Mouse (Mus musculus): ENCODE data around the gene Rmnd5a. TPM values are rescaled to one million over a fixed set of nuclear protein-coding genes. Genes with fewer than 3 reads are reported as not detected.

The Rmnd5a gene
- polyA plus RNA-seq, 1 experiment = 70.9 TPM

DNA sequence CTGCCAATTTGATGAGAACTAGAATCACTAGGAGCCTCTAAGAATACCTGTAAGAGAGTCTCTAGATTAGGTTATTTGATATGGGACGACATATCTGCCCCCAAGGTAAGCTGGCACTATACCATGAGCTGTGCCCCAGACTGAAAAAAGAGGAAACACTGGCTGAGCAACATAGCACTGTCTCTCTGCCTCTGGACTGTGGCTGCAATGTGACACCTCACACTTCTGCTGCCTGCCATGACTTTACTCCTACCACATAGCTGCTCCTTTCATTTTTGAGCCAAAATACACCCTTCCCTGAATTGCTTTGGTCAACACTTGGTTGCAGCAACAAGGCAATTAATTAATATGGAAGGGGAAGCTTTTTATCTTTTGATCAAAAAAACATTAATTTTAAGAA lies 4.3 kb upstream of the Rmnd5a start:
- TF ChIP-seq CTCF (IDR thresholded peaks at IDR 0.05; ENCODE audit: extremely low read depth, insufficient read depth, low read length) (no peak), POLR2A (IDR thresholded peaks at IDR 0.05; ENCODE audit: extremely low read depth, insufficient read depth, low read length) (no peak)
- H3K4me3 ChIP-seq (ENCODE audit: insufficient read depth, low read length) = no peak overlapping the region
- no peaks in the 10 kb centered on the region for H3K4me1 ChIP-seq (ENCODE audit: control insufficient read depth, insufficient read depth, low read length)
- no peak overlapping the region for H3K27ac ChIP-seq (ENCODE audit: insufficient read depth, low read length)

DNA sequence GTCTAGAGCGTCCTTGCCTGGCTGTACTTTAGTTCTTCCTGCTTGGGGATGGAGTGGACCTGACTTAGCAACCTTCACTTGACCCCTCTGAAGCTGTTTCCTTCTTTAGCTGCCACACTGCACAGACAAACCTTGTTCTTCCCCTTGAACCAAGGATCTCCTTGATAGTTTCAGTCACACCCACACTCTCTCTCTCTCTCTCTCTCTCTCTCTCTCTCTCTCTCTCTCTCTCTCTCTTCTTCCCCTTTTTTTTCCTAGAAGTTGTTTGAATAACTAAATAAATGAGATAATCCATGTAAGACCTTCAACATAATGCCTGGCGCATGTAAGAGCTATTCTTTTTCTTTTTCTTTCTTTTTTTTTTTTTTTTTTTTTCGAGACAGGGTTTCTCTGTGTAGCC lies 1.7 kb upstream of the Rmnd5a start:
- peaks cover 4% of the 10 kb centered on the region; the same call in 1 of the 2 replicates for H3K4me1 ChIP-seq (ENCODE audit: control insufficient read depth, insufficient read depth, low read length)
- no peak overlapping the region for H3K27ac ChIP-seq (ENCODE audit: insufficient read depth, low read length)
- no peak overlapping the region for H3K4me3 ChIP-seq (ENCODE audit: insufficient read depth, low read length)
- no peak for TF ChIP-seq POLR2A (IDR thresholded peaks at IDR 0.05; ENCODE audit: extremely low read depth, insufficient read depth, low read length)
- TF ChIP-seq CTCF (IDR thresholded peaks at IDR 0.05; ENCODE audit: extremely low read depth, insufficient read depth, low read length) = no peak

DNA sequence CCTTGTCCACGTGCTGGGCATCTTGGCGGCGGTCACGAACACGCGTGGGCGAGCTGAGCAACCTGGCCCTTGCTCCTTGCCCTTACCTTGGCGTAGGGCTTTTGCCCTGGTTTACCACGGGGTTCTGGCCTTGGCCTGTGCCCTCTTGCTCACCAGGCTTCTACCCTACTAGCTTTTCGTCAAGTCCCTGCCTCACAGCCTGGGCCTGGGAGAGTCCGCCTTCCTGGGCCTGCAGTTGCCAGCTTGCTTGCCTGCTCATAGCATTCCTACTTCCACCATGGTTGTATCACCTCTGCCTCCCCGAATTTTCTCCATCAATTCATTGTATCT lies 779 bp upstream of the Rmnd5a start:
- peak overlapping the region; percentile 66 for H3K4me3 ChIP-seq (ENCODE audit: insufficient read depth, low read length)
- H3K27ac ChIP-seq (ENCODE audit: insufficient read depth, low read length) = peak overlapping the region; percentile 96
- H3K4me1 ChIP-seq (ENCODE audit: control insufficient read depth, insufficient read depth, low read length) = peaks cover 4% of the 10 kb centered on the region; the same call in 1 of the 2 replicates
- TF ChIP-seq CTCF (IDR thresholded peaks at IDR 0.05; ENCODE audit: extremely low read depth, insufficient read depth, low read length) (no peak), POLR2A (IDR thresholded peaks at IDR 0.05; ENCODE audit: extremely low read depth, insufficient read depth, low read length) (no peak)

DNA sequence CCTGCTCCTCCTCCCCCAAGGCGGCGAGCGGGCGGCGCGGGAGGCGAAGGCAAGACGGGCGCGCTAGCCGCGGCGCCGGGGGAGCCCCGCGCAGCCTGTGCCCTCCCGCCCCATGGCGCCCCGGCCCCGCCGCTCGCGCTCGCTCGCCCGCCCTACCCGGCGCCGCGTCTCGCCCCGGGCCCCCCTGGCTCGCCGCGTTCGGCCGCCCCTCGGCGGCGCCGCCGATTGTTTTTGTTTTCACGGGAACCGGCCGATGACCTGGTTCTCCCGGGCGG lies 283 bp downstream of the Rmnd5a start:
- H3K4me1 ChIP-seq (ENCODE audit: control insufficient read depth, insufficient read depth, low read length) = peaks cover 4% of the 10 kb centered on the region; the same call in 1 of the 2 replicates
- peak overlapping the region; percentile 78 for H3K27ac ChIP-seq (ENCODE audit: insufficient read depth, low read length)
- H3K4me3 ChIP-seq (ENCODE audit: insufficient read depth, low read length) = peak overlapping the region; percentile 66
- no peak for TF ChIP-seq POLR2A (IDR thresholded peaks at IDR 0.05; ENCODE audit: extremely low read depth, insufficient read depth, low read length)
- TF ChIP-seq CTCF (IDR thresholded peaks at IDR 0.05; ENCODE audit: extremely low read depth, insufficient read depth, low read length) = no peak

DNA sequence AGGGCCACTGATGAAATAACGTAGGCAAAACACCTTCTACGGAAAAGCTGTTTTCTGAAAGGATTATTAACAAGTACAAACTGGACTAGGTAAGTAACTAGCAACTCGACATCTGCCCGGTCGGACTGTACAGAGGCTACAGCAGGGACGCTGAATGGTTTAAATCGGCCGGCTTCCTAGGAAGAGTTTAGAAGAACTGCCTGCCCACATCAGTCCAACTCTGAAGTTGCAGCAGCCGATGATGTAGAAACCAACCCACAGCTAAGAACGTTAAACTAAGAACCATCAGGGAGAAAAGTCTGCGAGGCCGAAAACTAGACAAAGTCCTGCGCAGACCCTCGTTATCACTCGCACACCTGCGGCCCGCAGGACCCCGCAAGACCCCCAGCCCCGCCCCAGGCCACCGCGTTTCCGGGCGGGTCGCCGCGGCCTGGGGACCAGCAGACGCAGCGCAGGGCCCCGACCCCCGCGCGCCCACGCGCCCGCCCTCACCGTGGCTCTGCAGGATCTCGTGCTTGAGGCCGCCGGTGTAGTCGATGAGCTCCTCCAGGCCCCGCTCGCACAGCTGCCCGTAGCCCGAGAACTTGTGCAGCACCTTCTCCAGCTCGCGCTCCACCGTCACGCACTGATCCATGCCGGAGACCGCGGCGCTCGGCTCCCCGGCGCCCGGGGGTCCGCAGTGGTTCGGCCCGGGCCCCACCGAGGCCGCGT lies 776 bp downstream of the Rmnd5a start:
- Histone ChIP-seq H3K4me1 (ENCODE audit: control insufficient read depth, insufficient read depth, low read length) (peaks cover 4% of the 10 kb centered on the region; the same call in 1 of the 2 replicates), H3K27ac (ENCODE audit: insufficient read depth, low read length) (peak overlapping the region; percentile 78), H3K4me3 (ENCODE audit: insufficient read depth, low read length) (peak overlapping the region; percentile 66)
- no peak for TF ChIP-seq POLR2A (IDR thresholded peaks at IDR 0.05; ENCODE audit: extremely low read depth, insufficient read depth, low read length)
- TF ChIP-seq CTCF (IDR thresholded peaks at IDR 0.05; ENCODE audit: extremely low read depth, insufficient read depth, low read length) = no peak

DNA sequence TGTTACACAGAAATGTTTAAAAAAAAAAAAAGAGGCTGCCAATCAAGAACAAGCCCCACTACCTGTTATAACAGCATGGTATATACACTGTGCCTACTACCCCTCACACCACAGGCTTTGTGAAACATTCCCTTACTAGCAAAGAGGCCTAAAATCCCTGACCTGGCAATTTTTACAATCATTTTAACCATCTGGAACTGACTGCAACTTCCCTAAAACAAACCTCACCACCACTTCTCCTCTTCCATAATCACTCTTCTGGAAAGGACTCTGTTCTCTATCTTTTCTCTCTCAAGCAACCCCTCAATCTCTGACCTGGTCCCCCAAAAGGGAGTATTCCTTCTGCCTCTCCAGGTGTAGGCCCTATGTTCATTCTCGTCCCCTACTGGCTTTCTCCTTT lies 2.4 kb downstream of the Rmnd5a start:
- Histone ChIP-seq H3K4me1 (ENCODE audit: control insufficient read depth, insufficient read depth, low read length) (peaks cover 6% of the 10 kb centered on the region), H3K4me3 (ENCODE audit: insufficient read depth, low read length) (no peak overlapping the region; the same call in 1 of the 2 replicates), H3K27ac (ENCODE audit: insufficient read depth, low read length) (no peak overlapping the region)
- TF ChIP-seq CTCF (IDR thresholded peaks at IDR 0.05; ENCODE audit: extremely low read depth, insufficient read depth, low read length) (no peak), POLR2A (IDR thresholded peaks at IDR 0.05; ENCODE audit: extremely low read depth, insufficient read depth, low read length) (no peak)

DNA sequence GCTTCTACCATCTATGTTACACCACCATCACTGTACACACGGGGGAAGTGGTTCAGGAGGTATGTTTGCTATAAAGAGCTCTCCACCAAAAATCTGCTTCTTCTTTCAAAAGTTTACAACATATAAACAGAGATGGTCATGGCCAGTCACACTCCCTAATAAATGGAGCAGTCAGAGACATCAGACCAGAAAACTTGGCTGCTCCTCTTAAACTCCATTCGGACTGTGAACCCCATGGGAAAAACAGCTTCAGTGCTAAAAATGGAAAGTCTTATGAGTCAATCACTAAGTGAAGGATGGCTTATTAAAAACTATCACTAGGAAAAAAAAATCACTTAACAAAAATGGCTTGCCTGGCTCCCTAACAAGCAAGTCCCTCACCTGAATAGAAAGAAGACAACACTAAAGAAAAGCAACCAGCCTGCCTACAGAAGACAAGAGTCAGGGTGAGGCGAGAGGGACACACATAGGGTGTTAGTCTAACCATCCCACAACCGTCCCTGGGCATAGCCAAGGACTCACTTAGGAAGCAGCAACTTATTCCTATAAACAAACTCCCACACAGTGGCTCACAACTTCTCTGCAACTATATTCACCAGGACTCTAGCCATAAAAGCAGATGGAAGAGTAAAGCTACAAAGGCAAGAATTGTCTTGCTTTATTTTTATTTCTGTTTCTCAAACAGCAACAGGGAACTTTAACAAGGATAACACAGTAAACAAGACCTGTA lies 12.3 kb downstream of the Rmnd5a start:
- Histone ChIP-seq H3K4me3 (ENCODE audit: insufficient read depth, low read length) (no peak overlapping the region), H3K27ac (ENCODE audit: insufficient read depth, low read length) (no peak overlapping the region), H3K4me1 (ENCODE audit: control insufficient read depth, insufficient read depth, low read length) (peaks cover 9% of the 10 kb centered on the region)
- TF ChIP-seq CTCF (IDR thresholded peaks at IDR 0.05; ENCODE audit: extremely low read depth, insufficient read depth, low read length) (no peak), POLR2A (IDR thresholded peaks at IDR 0.05; ENCODE audit: extremely low read depth, insufficient read depth, low read length) (no peak)

DNA sequence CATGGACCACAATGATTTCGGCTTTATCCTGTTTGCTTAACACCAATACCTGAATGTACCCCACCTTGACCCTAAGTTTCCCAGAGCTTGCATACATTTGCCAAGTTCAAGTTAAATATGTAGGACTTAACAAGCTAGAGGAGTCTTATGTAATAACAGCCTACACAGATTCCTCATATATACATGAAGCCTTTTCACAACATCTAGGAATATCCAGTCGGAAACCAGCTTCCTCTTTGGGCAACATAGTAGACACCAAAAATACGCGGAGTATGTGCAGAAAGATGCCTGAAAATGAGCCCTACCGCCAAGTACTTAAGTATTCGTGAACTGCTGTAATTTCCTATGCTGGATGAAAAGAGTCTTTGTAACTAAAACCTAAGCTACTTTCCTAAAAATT lies 14.8 kb downstream of the Rmnd5a start:
- no peak for TF ChIP-seq CTCF (IDR thresholded peaks at IDR 0.05; ENCODE audit: extremely low read depth, insufficient read depth, low read length)
- TF ChIP-seq POLR2A (IDR thresholded peaks at IDR 0.05; ENCODE audit: extremely low read depth, insufficient read depth, low read length) = no peak
- Histone ChIP-seq H3K27ac (ENCODE audit: insufficient read depth, low read length) (no peak overlapping the region), H3K4me1 (ENCODE audit: control insufficient read depth, insufficient read depth, low read length) (peaks cover 7% of the 10 kb centered on the region), H3K4me3 (ENCODE audit: insufficient read depth, low read length) (no peak overlapping the region)

DNA sequence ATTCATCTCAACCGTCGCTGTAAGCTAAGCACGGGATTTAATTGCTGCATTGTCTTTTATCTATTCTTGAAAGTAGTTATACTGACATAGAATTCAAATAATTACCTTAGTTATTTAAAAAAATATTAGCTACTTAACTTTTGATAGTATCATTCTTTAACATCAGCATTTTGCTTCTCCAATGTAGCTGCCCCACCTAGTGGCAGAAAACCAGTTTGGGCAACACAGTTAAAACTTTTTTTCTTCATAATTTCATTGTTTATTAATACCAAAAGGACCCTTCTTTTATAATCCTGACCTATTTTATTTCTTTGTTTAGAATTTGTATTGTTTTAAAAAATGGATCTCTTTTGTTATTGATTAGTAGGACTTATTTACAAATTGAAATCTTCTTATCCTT lies 17.3 kb downstream of the Rmnd5a start:
- TF ChIP-seq CTCF (IDR thresholded peaks at IDR 0.05; ENCODE audit: extremely low read depth, insufficient read depth, low read length) (peak; percentile 20; the same call in 1 of the 2 replicates), POLR2A (IDR thresholded peaks at IDR 0.05; ENCODE audit: extremely low read depth, insufficient read depth, low read length) (no peak)
- Histone ChIP-seq H3K4me3 (ENCODE audit: insufficient read depth, low read length) (no peak overlapping the region), H3K27ac (ENCODE audit: insufficient read depth, low read length) (no peak overlapping the region), H3K4me1 (ENCODE audit: control insufficient read depth, insufficient read depth, low read length) (peaks cover 4% of the 10 kb centered on the region)

DNA sequence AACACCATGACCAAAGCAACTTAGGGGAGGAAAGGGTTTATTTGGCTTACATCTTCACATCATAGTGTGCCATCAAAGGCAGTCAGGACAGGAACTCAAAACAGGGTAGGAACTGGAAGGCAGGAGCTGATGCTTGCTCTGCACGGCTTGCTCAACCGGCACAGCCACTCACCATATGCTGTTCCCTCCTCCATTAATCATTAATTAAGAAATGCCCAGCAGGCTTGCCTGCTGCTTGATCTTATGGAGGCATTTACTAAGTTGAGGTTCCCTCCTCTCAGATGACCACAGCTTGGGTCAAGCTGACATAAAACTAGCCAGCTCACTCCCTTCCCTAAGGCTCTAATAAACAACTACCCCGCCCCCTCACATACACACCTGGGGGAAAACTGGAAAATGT lies 18.3 kb downstream of the Rmnd5a start:
- no peak overlapping the region for H3K27ac ChIP-seq (ENCODE audit: insufficient read depth, low read length)
- H3K4me3 ChIP-seq (ENCODE audit: insufficient read depth, low read length) = no peak overlapping the region
- TF ChIP-seq POLR2A (IDR thresholded peaks at IDR 0.05; ENCODE audit: extremely low read depth, insufficient read depth, low read length) (no peak), CTCF (IDR thresholded peaks at IDR 0.05; ENCODE audit: extremely low read depth, insufficient read depth, low read length) (no peak)

More for the DNA sequence above, 18.3 kb downstream of the Rmnd5a start:
- H3K4me1 ChIP-seq (ENCODE audit: control insufficient read depth, insufficient read depth, low read length) = peaks cover 4% of the 10 kb centered on the region
